In genomic region chr19:16802707-16803106, GRCm38 (mm10) we compare ENCODE assay signal across 8 mouse cellular contexts. TPM values are rescaled to one million over a fixed set of nuclear protein-coding genes. Genes with fewer than 3 reads are reported as not detected.
A peak's percentile ranks its signal among the peaks of the same experiment; 100 is the strongest.
DNase-seq lines count a peak whose midpoint lies in the region; ATAC-seq and TF ChIP-seq lines count a peak whose summit lies in the region.
"Had no signal": no experiment of that assay in that cellular context is flagged by ENCODE, and none has a peak within 500 bp of the region (broad histone marks: within the 10 kb centered on the region; RNA-seq: fewer than 3 reads in every experiment).

No protein-coding gene starts in this region.

- H3K9me3 ChIP-seq in ES-E14 (ENCODE audit: control insufficient read depth, insufficient read depth, low read depth, low read length): no peaks in the 10 kb centered on the region
- H3K9me3 ChIP-seq in liver, embryonic 14.5 days (ENCODE audit: control insufficient read depth, low read length): no peaks in the 10 kb centered on the region
- H3K9me3 ChIP-seq in stomach, postnatal 0 days (ENCODE audit: control insufficient read depth, low read length): no peaks in the 10 kb centered on the region
- H3K9me3 ChIP-seq: liver, embryonic 15.5 days had no signal

- no peaks in the 10 kb centered on the region for H3K27me3 ChIP-seq in liver, embryonic 14.5 days (ENCODE audit: control insufficient read depth, insufficient read depth, low read length)
- no peaks in the 10 kb centered on the region for H3K27me3 ChIP-seq in stomach, postnatal 0 days (ENCODE audit: control insufficient read depth, insufficient read depth, low read length)
- H3K27me3 ChIP-seq: liver, embryonic 15.5 days had no signal

- no peak overlapping the region for H3K9ac ChIP-seq in ES-E14 (ENCODE audit: insufficient read depth, low read depth, low read length, poor library complexity, severe bottlenecking)
- no peak overlapping the region for H3K9ac ChIP-seq in liver, embryonic 14.5 days (replicated peaks)
- no peak overlapping the region for H3K9ac ChIP-seq in stomach, postnatal 0 days (ENCODE audit: low read length)
- H3K9ac ChIP-seq: liver, embryonic 15.5 days had no signal

- in situ Hi-C loops in ES-E14 (cut with MboI; ENCODE audit: low sequenced_read_pairs in 2 of 2, unreplicated experiment in 2 of 2): no loop called here

- H3K36me3 ChIP-seq in ES-E14 (ENCODE audit: control insufficient read depth, insufficient read depth, low read length, poor library complexity, severe bottlenecking): no peaks in the 10 kb centered on the region
- no peaks in the 10 kb centered on the region for H3K36me3 ChIP-seq in liver, embryonic 14.5 days (replicated peaks; ENCODE audit: control insufficient read depth, insufficient read depth, low read depth)
- no peaks in the 10 kb centered on the region for H3K36me3 ChIP-seq in stomach, postnatal 0 days (ENCODE audit: control insufficient read depth, insufficient read depth, low read length)
- H3K36me3 ChIP-seq: liver, embryonic 15.5 days had no signal

- TF ChIP-seq EP300 in liver, embryonic 14.5 days (IDR thresholded peaks at IDR 0.05; ENCODE audit: low read depth): no peak
- no peak for TF ChIP-seq EP300 in stomach, postnatal 0 days (optimal IDR thresholded peaks at IDR 0.05)

- peak; percentile 88 for TF ChIP-seq CTCF in layer of hippocampus, adult 2 months (conservative IDR thresholded peaks at IDR 0.05)
- TF ChIP-seq CTCF in liver, embryonic 14.5 days (IDR thresholded peaks at IDR 0.05; ENCODE audit: low read depth): peak; percentile 77
- peak; percentile 88 for TF ChIP-seq CTCF in stomach, postnatal 0 days (IDR thresholded peaks at IDR 0.05; ENCODE audit: low read depth)

- no peak overlapping the region for H3K27ac ChIP-seq in layer of hippocampus, adult 2 months
- no peak overlapping the region for H3K27ac ChIP-seq in ES-E14 (ENCODE audit: insufficient read depth, low read depth, low read length, poor library complexity, severe bottlenecking)
- H3K27ac ChIP-seq in liver, embryonic 14.5 days: no peak overlapping the region
- H3K27ac ChIP-seq in stomach, postnatal 0 days (replicated peaks): no peak overlapping the region
- H3K27ac ChIP-seq: liver, embryonic 15.5 days had no signal

- peak; percentile 65 for ATAC-seq in granulocyte monocyte progenitor cell, adult 5-6 weeks (replicated peaks; ENCODE audit: poor library complexity, severe bottlenecking)
- no peak for ATAC-seq in liver, embryonic 14.5 days (ENCODE audit: insufficient read depth)
- no peak for ATAC-seq in stomach, postnatal 0 days (ENCODE audit: low FRiP score, low TSS enrichment)

- DNase-seq in layer of hippocampus, adult 2 months (ENCODE audit: low spot score in 2 of 2): peak; percentile 19 to 49
- DNase-seq in layer of hippocampus, adult 9-11 months: no peak
- DNase-seq in ES-E14 (ENCODE audit: low read depth, low spot score): peak; percentile 39
- peak; percentile 60 for DNase-seq in brain, adult 2 months (ENCODE audit: low read depth, low spot score)
- DNase-seq in liver, embryonic 14.5 days (ENCODE audit: low read depth in 3 of 3, low spot score in 3 of 3): peak in 1 of 3 experiments; percentile 46
- no peak for DNase-seq in stomach, postnatal 0 days (ENCODE audit: low spot score)

- H3K4me1 ChIP-seq in ES-E14 (ENCODE audit: control insufficient read depth in 2 of 2, insufficient read depth in 2 of 2, low read length in 2 of 2, poor library complexity in 1 of 2): peaks cover 0 to 2% of the 10 kb centered on the region in 2 experiments; a peak in 1 of 4 replicates
- H3K4me1 ChIP-seq in liver, embryonic 14.5 days (replicated peaks; ENCODE audit: control insufficient read depth in 2 of 2, insufficient read depth in 2 of 2, low read length in 1 of 2): peaks cover 11% of the 10 kb centered on the region in 2 experiments
- H3K4me1 ChIP-seq in stomach, postnatal 0 days (replicated peaks; ENCODE audit: control insufficient read depth, insufficient read depth): no peaks in the 10 kb centered on the region

- no peak overlapping the region for H3K4me3 ChIP-seq in layer of hippocampus, adult 2 months
- H3K4me3 ChIP-seq in ES-E14 (ENCODE audit: insufficient read depth in 1 of 2, low read depth in 1 of 2, low read length in 2 of 2, poor library complexity in 1 of 2, severe bottlenecking in 1 of 2): no peak overlapping the region
- no peak overlapping the region for H3K4me3 ChIP-seq in liver, embryonic 14.5 days (ENCODE audit: insufficient read depth in 1 of 2, low read depth in 2 of 2, low read length in 2 of 2)
- no peak overlapping the region for H3K4me3 ChIP-seq in stomach, postnatal 0 days (ENCODE audit: low read depth, low read length)
- H3K4me3 ChIP-seq: liver, embryonic 15.5 days had no signal

- 2% methylated on average over 3 of the region's 3 CpGs for WGBS in liver, embryonic 14.5 days (ENCODE audit: insufficient replicate concordance)
- WGBS in stomach, postnatal 0 days: under 1% methylated on average over 3 of the region's 3 CpGs

- H3K4me2 ChIP-seq in liver, embryonic 14.5 days (ENCODE audit: low read depth): no peak overlapping the region
- H3K4me2 ChIP-seq in stomach, postnatal 0 days (replicated peaks; ENCODE audit: low read depth): no peak overlapping the region
- H3K4me2 ChIP-seq: liver, embryonic 15.5 days had no signal

TF ChIP-seq in ES-E14, 5 proteins besides CTCF, POLR2A, EP300 and RAD21:
- 0 out of 2 replicates have a peak, but pooled peaks have one; percentile 35 for TF ChIP-seq ZNF384 (IDR thresholded peaks at IDR 0.05; ENCODE audit: low read depth, low read length)
- no peak for TF ChIP-seq HCFC1 (IDR thresholded peaks at IDR 0.05; ENCODE audit: borderline replicate concordance, insufficient read depth, low read length)
- no peak for TF ChIP-seq MAFK (IDR thresholded peaks at IDR 0.05; ENCODE audit: insufficient read depth, low read depth, low read length)
- TF ChIP-seq CHD2 (IDR thresholded peaks at IDR 0.05; ENCODE audit: low read depth, low read length): no peak
- TF ChIP-seq ZC3H11A (IDR thresholded peaks at IDR 0.05; ENCODE audit: borderline replicate concordance, low read depth, low read length): no peak; the same call in 1 of the 2 replicates

RNA-seq across cellular contexts. Expression of gene Vps13a, which starts 22.0 kb away (rescaled TPM):
- total RNA-seq in layer of hippocampus, adult 2 months (2021): 10 to 100 TPM; 71.0 to 74.7 TPM
- total RNA-seq in ES-E14 (2012; rRNA removed): 25.7 and 27.1 TPM in 2 replicates
- total RNA-seq in granulocyte monocyte progenitor cell, adult 5-6 weeks (2014; fragmentation: Nextera tagmentation): 50.6 and 60.5 TPM in 2 replicates
- total RNA-seq in granulocyte monocyte progenitor cell, adult 5-6 weeks (2017): 63.0 and 65.9 TPM in 2 replicates
- polyA plus RNA-seq in liver, embryonic 14.5 days (2012; rRNA removed): 4.3 and 6.9 TPM in 2 replicates
- polyA plus RNA-seq in liver, embryonic 14.5 days (2014; fragmentation: Nextera tagmentation; extraction: Ambion mirVana): 8.0 and 8.1 TPM in 2 replicates
- polyA plus RNA-seq in stomach, postnatal 0 days (2015; fragmentation: Nextera tagmentation; extraction: Ambion mirVana): 5.9 and 6.2 TPM in 2 replicates

Comparison
In these comparisons a context has a peak if more than half of its experiments do, and no peak if none do; other contexts are left out.
1. DNase-seq: peak in layer of hippocampus, adult 2 months (2 of 2), ES-E14 (single experiment) and brain, adult 2 months (single experiment); none in layer of hippocampus, adult 9-11 months (single experiment) and stomach, postnatal 0 days (single experiment).
2. Peak in every context shown above with its lines, with median percentiles within 50 percentile points of each other: CTCF ChIP-seq.